Mouse (Mus musculus): ENCODE measurements around the gene Gm20388.

GRCm38 (mm10) chr8:121129265-121129940, 1218.8 kb downstream of the Gm20388 start:
- TF ChIP-seq CTCF (IDR thresholded peaks at IDR 0.05; ENCODE audit: low read depth) (no peak), EP300 (IDR thresholded peaks at IDR 0.05; ENCODE audit: low read depth) (no peak)
